Mouse (Mus musculus): ENCODE data around the gene Pdcd5. TPM values are rescaled to one million over a fixed set of nuclear protein-coding genes. Genes with fewer than 3 reads are reported as not detected.

The Pdcd5 gene
- polyA plus RNA-seq, 1 experiment from 2014 or later = 289 TPM

DNA sequence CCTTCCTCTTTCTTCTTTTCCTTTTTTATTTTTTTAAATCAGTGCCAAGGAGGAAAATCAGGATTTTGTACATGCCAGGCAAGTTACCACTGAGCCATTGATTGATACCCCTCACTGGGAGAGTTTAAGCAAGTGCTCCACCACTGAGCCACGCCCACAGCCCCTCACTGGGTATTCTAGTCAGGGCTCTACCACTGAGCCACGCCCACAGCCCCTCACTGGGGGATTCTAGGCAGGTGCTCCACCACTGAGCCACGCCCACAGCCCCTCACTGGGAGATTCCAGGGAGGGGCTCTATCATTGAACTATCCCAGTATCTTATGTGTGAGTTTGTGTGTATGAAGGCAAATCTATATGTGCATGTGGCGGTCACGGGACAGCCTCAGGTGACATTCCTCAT is 53.0 kb downstream of the Pdcd5 start:
- H3K36me3 ChIP-seq = peaks cover 57% of the 10 kb centered on the region
- WGBS = 90% methylated on average over 5 of the region's 5 CpGs

More for the DNA sequence above, 53.0 kb downstream of the Pdcd5 start:
- H3K4me2 ChIP-seq = no peak overlapping the region
- H3K4me3 ChIP-seq = no peak overlapping the region
- no peaks in the 10 kb centered on the region for H3K27me3 ChIP-seq
- no peak overlapping the region for H3K27ac ChIP-seq
- no peaks in the 10 kb centered on the region for H3K9me3 ChIP-seq
- peaks cover 24% of the 10 kb centered on the region for H3K4me1 ChIP-seq
- H3K9ac ChIP-seq = no peak overlapping the region
- no peak for ATAC-seq (ENCODE audit: insufficient number of reproducible peaks, insufficient read depth, low FRiP score, low TSS enrichment, low read depth)

Other genes starting within 250 kb of the Pdcd5 start
- gene Slc7a9, start 198.7 kb downstream of the Pdcd5 start, polyA plus RNA-seq (2015; fragmentation: Nextera tagmentation; extraction: Ambion mirVana) = 0.27 and 1.2 TPM in 2 replicates
- gene Tdrd12, start 109.8 kb downstream of the Pdcd5 start, polyA plus RNA-seq (2015; fragmentation: Nextera tagmentation; extraction: Ambion mirVana) = 0.76 TPM in 1 of 2 replicates, not detected in the other
- gene Nudt19, start 91.2 kb downstream of the Pdcd5 start, polyA plus RNA-seq (2015; fragmentation: Nextera tagmentation; extraction: Ambion mirVana) = 57.4 and 61.9 TPM in 2 replicates
- gene Rgs9bp, start 61.9 kb downstream of the Pdcd5 start, polyA plus RNA-seq (2015; fragmentation: Nextera tagmentation; extraction: Ambion mirVana) = 0.26 and 0.28 TPM in 2 replicates
- 39.0 and 42.3 TPM in 2 replicates for gene Ankrd27, start 61.3 kb downstream of the Pdcd5 start, polyA plus RNA-seq (2015; fragmentation: Nextera tagmentation; extraction: Ambion mirVana)
- gene Dpy19l3, start 106.9 kb upstream of the Pdcd5 start, polyA plus RNA-seq (2015; fragmentation: Nextera tagmentation; extraction: Ambion mirVana) = 36.8 and 37.2 TPM in 2 replicates
- gene Zfp507, start 155.5 kb upstream of the Pdcd5 start, polyA plus RNA-seq (2015; fragmentation: Nextera tagmentation; extraction: Ambion mirVana) = 22.3 and 23.7 TPM in 2 replicates